Mouse (Mus musculus): ENCODE measurements at regions not wholly inside any gene's neighbourhood (a gene's known extent, or its start where the extent isn't known, plus 50 kb on each side); places are given as distances from the start of the nearest gene placed in this dataset.

GRCm38 (mm10) chr1:186474385-186474784 is 231.4 kb downstream of the Tgfb2 start:
- Histone ChIP-seq H3K9ac (ENCODE audit: low read depth, low read length) (no peak overlapping the region), H3K4me2 (ENCODE audit: low read length) (no peak overlapping the region), H3K4me1 (replicated peaks; ENCODE audit: insufficient read depth, low read length) (peaks cover 6% of the 10 kb centered on the region; the same call in 1 of the 2 replicates), H3K4me3 (replicated peaks; ENCODE audit: low read depth, low read length) (no peak overlapping the region), H3K27ac (no peak overlapping the region), H3K36me3 (ENCODE audit: insufficient read depth, low read length) (no peaks in the 10 kb centered on the region), H3K9me3 (replicated peaks; ENCODE audit: low read length) (no peaks in the 10 kb centered on the region), H3K27me3 (ENCODE audit: insufficient read depth, low read length) (no peaks in the 10 kb centered on the region)
- ATAC-seq (replicated peaks; ENCODE audit: low FRiP score, low read depth) (no peak), DNase-seq (ENCODE audit: low spot score) (no peak)
- 74% methylated on average over 1 of the region's 1 CpGs for WGBS
- no peak for TF ChIP-seq CTCF (IDR thresholded peaks at IDR 0.05; ENCODE audit: low read depth)

- Histone ChIP-seq H3K27ac (no peak overlapping the region), H3K4me2 (ENCODE audit: low read length) (no peak overlapping the region), H3K4me3 (replicated peaks; ENCODE audit: low read depth, low read length) (no peak overlapping the region), H3K9ac (ENCODE audit: low read depth, low read length) (no peak overlapping the region), H3K9me3 (replicated peaks; ENCODE audit: low read length) (no peaks in the 10 kb centered on the region), H3K27me3 (ENCODE audit: insufficient read depth, low read length) (no peaks in the 10 kb centered on the region), H3K36me3 (ENCODE audit: insufficient read depth, low read length) (no peaks in the 10 kb centered on the region), H3K4me1 (replicated peaks; ENCODE audit: insufficient read depth, low read length) (no peaks in the 10 kb centered on the region)
- ATAC-seq (replicated peaks; ENCODE audit: low FRiP score, low read depth) (no peak), DNase-seq (ENCODE audit: low spot score) (no peak)
- TF ChIP-seq CTCF (IDR thresholded peaks at IDR 0.05; ENCODE audit: low read depth) = no peak
- 68% methylated on average over 10 of the region's 10 CpGs for whole genome bisulfite sequencing
Measured at GRCm38 (mm10) chr1:186472955-186473354, 232.8 kb downstream of the Tgfb2 start.

GRCm38 (mm10) chr1:186465526-186465925 is 240.3 kb downstream of the Tgfb2 start:
- no peak overlapping the region for H3K4me2 ChIP-seq (ENCODE audit: low read length)
- H3K27me3 ChIP-seq (ENCODE audit: insufficient read depth, low read length) = no peaks in the 10 kb centered on the region
- ATAC-seq (replicated peaks; ENCODE audit: low FRiP score, low read depth) (no peak), DNase-seq (ENCODE audit: low spot score) (no peak)
- H3K27ac ChIP-seq = no peak overlapping the region
- no peaks in the 10 kb centered on the region for H3K4me1 ChIP-seq (replicated peaks; ENCODE audit: insufficient read depth, low read length)
- WGBS = 83% methylated on average over 5 of the region's 5 CpGs
- H3K4me3 ChIP-seq (replicated peaks; ENCODE audit: low read depth, low read length) = no peak overlapping the region
- TF ChIP-seq CTCF (IDR thresholded peaks at IDR 0.05; ENCODE audit: low read depth) = no peak
- H3K9ac ChIP-seq (ENCODE audit: low read depth, low read length) = no peak overlapping the region
- no peaks in the 10 kb centered on the region for H3K9me3 ChIP-seq (replicated peaks; ENCODE audit: low read length)
- no peaks in the 10 kb centered on the region for H3K36me3 ChIP-seq (ENCODE audit: insufficient read depth, low read length)

- H3K4me1 ChIP-seq (replicated peaks; ENCODE audit: insufficient read depth, low read length) = no peaks in the 10 kb centered on the region; the same call in 1 of the 2 replicates
- no peak overlapping the region for H3K4me3 ChIP-seq (replicated peaks; ENCODE audit: low read depth, low read length)
- H3K36me3 ChIP-seq (ENCODE audit: insufficient read depth, low read length) = no peaks in the 10 kb centered on the region
- H3K27me3 ChIP-seq (ENCODE audit: insufficient read depth, low read length) = no peaks in the 10 kb centered on the region
- DNase-seq (ENCODE audit: low spot score) (no peak), ATAC-seq (replicated peaks; ENCODE audit: low FRiP score, low read depth) (no peak)
- H3K9ac ChIP-seq (ENCODE audit: low read depth, low read length) = no peak overlapping the region
- H3K9me3 ChIP-seq (replicated peaks; ENCODE audit: low read length) = no peaks in the 10 kb centered on the region
- no peak for TF ChIP-seq CTCF (IDR thresholded peaks at IDR 0.05; ENCODE audit: low read depth)
- H3K27ac ChIP-seq = no peak overlapping the region
- WGBS = 73% methylated on average over 10 of the region's 10 CpGs
- no peak overlapping the region for H3K4me2 ChIP-seq (ENCODE audit: low read length)
Measured at GRCm38 (mm10) chr1:186460742-186461141, 245.0 kb downstream of the Tgfb2 start.

DNA sequence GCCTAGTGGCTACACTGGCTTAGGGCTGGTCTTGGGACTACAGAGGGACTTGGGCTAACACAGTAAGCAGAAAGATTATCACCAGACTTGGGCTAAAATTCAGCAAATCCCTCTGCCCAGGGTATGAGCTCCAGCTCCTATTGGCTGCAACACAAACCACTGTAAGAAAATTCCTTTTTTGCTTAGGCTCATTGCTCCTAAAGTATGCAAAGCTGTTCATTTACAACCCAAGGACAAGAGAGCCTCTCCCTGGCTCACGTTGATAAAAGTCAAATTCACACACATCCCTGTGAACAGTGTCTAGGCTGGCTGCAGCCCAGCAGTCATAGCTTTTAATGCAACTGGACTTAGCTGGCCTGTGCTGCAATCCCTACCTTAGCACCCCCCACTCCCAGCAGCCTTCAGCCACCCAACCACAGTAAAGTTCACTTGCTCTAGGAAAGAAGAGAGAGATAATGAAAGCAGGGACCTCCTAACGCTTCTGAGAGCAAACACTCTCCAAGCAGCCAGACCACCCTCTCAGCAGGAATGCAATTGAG is 247.6 kb downstream of the Tgfb2 start:
- no peaks in the 10 kb centered on the region; the same call in 1 of the 2 replicates for H3K4me1 ChIP-seq (replicated peaks; ENCODE audit: insufficient read depth, low read length)
- no peak overlapping the region for H3K9ac ChIP-seq (ENCODE audit: low read depth, low read length)
- peak; percentile 62 for DNase-seq (ENCODE audit: low spot score)
- H3K9me3 ChIP-seq (replicated peaks; ENCODE audit: low read length) = no peaks in the 10 kb centered on the region
- no peak; the same call in 1 of the 2 replicates for ATAC-seq (replicated peaks; ENCODE audit: low FRiP score, low read depth)
- no peak overlapping the region for H3K4me2 ChIP-seq (ENCODE audit: low read length)
- WGBS = 21% methylated on average over 2 of the region's 2 CpGs
- no peaks in the 10 kb centered on the region for H3K36me3 ChIP-seq (ENCODE audit: insufficient read depth, low read length)
- no peak overlapping the region for H3K4me3 ChIP-seq (replicated peaks; ENCODE audit: low read depth, low read length)
- no peak for TF ChIP-seq CTCF (IDR thresholded peaks at IDR 0.05; ENCODE audit: low read depth)
- no peak overlapping the region for H3K27ac ChIP-seq
- no peaks in the 10 kb centered on the region for H3K27me3 ChIP-seq (ENCODE audit: insufficient read depth, low read length)

DNA sequence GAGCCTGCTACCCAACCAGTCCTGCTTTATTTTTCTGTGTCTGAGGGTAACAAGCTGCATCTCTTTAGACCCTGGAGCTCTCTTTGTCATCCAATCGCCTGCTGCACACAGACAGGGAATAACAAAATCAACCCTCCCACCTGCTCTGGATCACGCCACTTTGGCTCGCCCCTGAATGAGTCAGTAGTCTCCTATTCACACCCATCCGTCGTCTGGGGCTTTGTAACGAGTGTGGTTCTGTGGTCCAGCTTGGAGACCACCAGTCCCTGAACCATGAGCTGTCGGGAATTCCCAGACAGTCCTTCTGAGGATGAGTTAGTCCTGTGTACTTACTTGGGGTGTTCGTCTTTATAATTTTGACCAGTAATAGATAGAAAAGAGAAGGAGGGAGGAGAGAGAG is 248.7 kb downstream of the Tgfb2 start:
- ATAC-seq (replicated peaks; ENCODE audit: low FRiP score, low read depth) = no peak

GRCm38 (mm10) chr1:186456131-186456530 is 249.7 kb downstream of the Tgfb2 start:
- Histone ChIP-seq H3K9ac (ENCODE audit: low read depth, low read length) (no peak overlapping the region), H3K9me3 (replicated peaks; ENCODE audit: low read length) (no peaks in the 10 kb centered on the region), H3K4me1 (replicated peaks; ENCODE audit: insufficient read depth, low read length) (no peaks in the 10 kb centered on the region; the same call in 1 of the 2 replicates), H3K4me3 (replicated peaks; ENCODE audit: low read depth, low read length) (no peak overlapping the region), H3K36me3 (ENCODE audit: insufficient read depth, low read length) (no peaks in the 10 kb centered on the region), H3K27me3 (ENCODE audit: insufficient read depth, low read length) (no peaks in the 10 kb centered on the region), H3K27ac (no peak overlapping the region), H3K4me2 (ENCODE audit: low read length) (no peak overlapping the region)
- ATAC-seq (replicated peaks; ENCODE audit: low FRiP score, low read depth) = no peak
- WGBS = 98% methylated on average over 3 of the region's 3 CpGs
- no peak for DNase-seq (ENCODE audit: low spot score)
- TF ChIP-seq CTCF (IDR thresholded peaks at IDR 0.05; ENCODE audit: low read depth) = peak; percentile 60

More for the DNA sequence above, 248.7 kb downstream of the Tgfb2 start:
- H3K27ac ChIP-seq = no peak overlapping the region
- H3K4me1 ChIP-seq (replicated peaks; ENCODE audit: insufficient read depth, low read length) = no peaks in the 10 kb centered on the region; the same call in 1 of the 2 replicates
- no peaks in the 10 kb centered on the region for H3K36me3 ChIP-seq (ENCODE audit: insufficient read depth, low read length)
- no peaks in the 10 kb centered on the region for H3K9me3 ChIP-seq (replicated peaks; ENCODE audit: low read length)
- no peak overlapping the region for H3K9ac ChIP-seq (ENCODE audit: low read depth, low read length)
- no peak overlapping the region for H3K4me3 ChIP-seq (replicated peaks; ENCODE audit: low read depth, low read length)
- TF ChIP-seq CTCF (IDR thresholded peaks at IDR 0.05; ENCODE audit: low read depth) = no peak
- whole genome bisulfite sequencing = 73% methylated on average over 8 of the region's 8 CpGs
- DNase-seq (ENCODE audit: low spot score) = no peak
- no peaks in the 10 kb centered on the region for H3K27me3 ChIP-seq (ENCODE audit: insufficient read depth, low read length)
- H3K4me2 ChIP-seq (ENCODE audit: low read length) = no peak overlapping the region

Measured in kidney, postnatal 0 days (tissue).